8 mouse cellular contexts compared by ENCODE assay signal in the genomic region with DNA sequence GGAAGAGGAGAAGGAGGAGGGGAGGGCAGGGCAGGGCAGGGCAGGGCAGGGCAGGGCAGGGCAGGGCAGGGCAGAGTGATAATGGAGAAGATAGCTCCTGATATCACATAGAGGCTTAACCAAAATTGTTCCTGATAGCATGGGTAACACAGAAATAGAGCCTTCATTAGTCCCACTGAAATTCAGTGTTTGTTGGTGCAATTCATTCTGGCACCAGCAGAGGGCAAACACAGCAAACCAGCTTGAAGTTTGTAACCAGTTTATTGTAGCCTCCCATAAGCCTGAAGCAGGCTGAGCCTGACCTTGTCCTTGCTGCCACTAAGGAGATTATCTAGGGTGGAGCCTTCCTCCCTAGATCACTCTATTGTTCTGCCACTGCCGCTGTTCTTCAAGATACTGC. TPM values are rescaled to one million over a fixed set of nuclear protein-coding genes. Genes with fewer than 3 reads are reported as not detected.
DNase-seq lines count a peak whose midpoint lies in the region; ATAC-seq and TF ChIP-seq lines count a peak whose summit lies in the region.

No protein-coding gene starts in this region.

- 20% methylated on average over 1 of the region's 1 CpGs for WGBS in hindbrain, embryonic 11.5 days
- 26% methylated on average over 1 of the region's 1 CpGs for WGBS in hindbrain, embryonic 13.5 days
- WGBS in lung, postnatal 0 days: 11% methylated on average over 1 of the region's 1 CpGs
- 16% methylated on average over 1 of the region's 1 CpGs for WGBS in stomach, embryonic 16.5 days

- no peaks in the 10 kb centered on the region for H3K4me1 ChIP-seq in hindbrain, embryonic 11.5 days (replicated peaks; ENCODE audit: control insufficient read depth, insufficient read depth, low read length)
- no peaks in the 10 kb centered on the region for H3K4me1 ChIP-seq in hindbrain, embryonic 13.5 days (replicated peaks)
- no peaks in the 10 kb centered on the region for H3K4me1 ChIP-seq in lung, postnatal 0 days (ENCODE audit: insufficient read depth, low read depth, low read length)
- H3K4me1 ChIP-seq in stomach, embryonic 16.5 days (ENCODE audit: control insufficient read depth, insufficient read depth, low read length): no peaks in the 10 kb centered on the region

- H3K4me3 ChIP-seq in hindbrain, embryonic 11.5 days (ENCODE audit: low read depth, low read length): no peak overlapping the region
- H3K4me3 ChIP-seq in hindbrain, embryonic 13.5 days: no peak overlapping the region
- no peak overlapping the region for H3K4me3 ChIP-seq in lung, postnatal 0 days (ENCODE audit: low read depth, low read length)
- no peak overlapping the region for H3K4me3 ChIP-seq in stomach, embryonic 16.5 days (replicated peaks; ENCODE audit: low read length)

- H3K9me3 ChIP-seq in hindbrain, embryonic 11.5 days (ENCODE audit: control insufficient read depth, low read length): no peaks in the 10 kb centered on the region
- H3K9me3 ChIP-seq in hindbrain, embryonic 13.5 days: no peaks in the 10 kb centered on the region
- no peaks in the 10 kb centered on the region for H3K9me3 ChIP-seq in lung, postnatal 0 days (ENCODE audit: low read length)
- H3K9me3 ChIP-seq in stomach, embryonic 16.5 days (replicated peaks; ENCODE audit: control insufficient read depth, low read length): no peaks in the 10 kb centered on the region

- POLR2A ChIA-PET in Patski (lab: Charles Lee): no interaction called here

- TF ChIP-seq EP300 in lung, postnatal 0 days (IDR thresholded peaks at IDR 0.05): no peak

- DNase-seq in hindbrain, embryonic 11.5 days (ENCODE audit: low spot score): peak; percentile 73
- no peak for DNase-seq in Patski (ENCODE audit: low read depth, low spot score)
- DNase-seq in embryo, embryonic 10 days (ENCODE audit: low spot score): peak; percentile 76
- peak; percentile 7 to 46 for DNase-seq in layer of hippocampus, adult 8-10 months (ENCODE audit: low spot score in 2 of 2)
- peak; percentile 75 for DNase-seq in lung, postnatal 0 days (ENCODE audit: low spot score)

- in situ Hi-C loops in Patski (cut with MboI; ENCODE audit: low pct_unique_long_range_greater_than_20kb): loop anchor here (10.0 kb wide), 2 partner anchors 142 to 262 kb away; no protein-coding TSS in a partner anchor

- H3K27me3 ChIP-seq in hindbrain, embryonic 11.5 days (ENCODE audit: control insufficient read depth, insufficient read depth, low read length): no peaks in the 10 kb centered on the region
- no peaks in the 10 kb centered on the region for H3K27me3 ChIP-seq in hindbrain, embryonic 13.5 days
- H3K27me3 ChIP-seq in Patski: peaks cover 4% of the 10 kb centered on the region
- no peaks in the 10 kb centered on the region for H3K27me3 ChIP-seq in lung, postnatal 0 days (replicated peaks; ENCODE audit: insufficient read depth, low read length)
- no peaks in the 10 kb centered on the region for H3K27me3 ChIP-seq in stomach, embryonic 16.5 days (ENCODE audit: control insufficient read depth, insufficient read depth, low read length)

- no peak overlapping the region for H3K9ac ChIP-seq in hindbrain, embryonic 11.5 days (ENCODE audit: low read depth, low read length)
- H3K9ac ChIP-seq in hindbrain, embryonic 13.5 days: no peak overlapping the region
- no peak overlapping the region for H3K9ac ChIP-seq in lung, postnatal 0 days (replicated peaks; ENCODE audit: low read depth)
- no peak overlapping the region for H3K9ac ChIP-seq in stomach, embryonic 16.5 days (ENCODE audit: low read length)

- ATAC-seq in hindbrain, embryonic 11.5 days (ENCODE audit: low FRiP score): no peak
- ATAC-seq in hindbrain, embryonic 13.5 days (ENCODE audit: low FRiP score): no peak
- peak; percentile 54 for ATAC-seq in Patski
- peak; percentile 62 to 67; a peak in 3 of 4 replicates for ATAC-seq in hematopoietic stem cell, adult 5-6 weeks (replicated peaks in 1 of 2; ENCODE audit: insufficient read depth in 1 of 2, low FRiP score in 2 of 2, low TSS enrichment in 1 of 2, low read depth in 1 of 2, poor library complexity in 2 of 2, severe bottlenecking in 2 of 2)
- ATAC-seq in lung, postnatal 0 days: no peak; the same call in 1 of the 2 replicates
- ATAC-seq in stomach, embryonic 16.5 days (ENCODE audit: insufficient read depth, low FRiP score): peak; percentile 68; the same call in 1 of the 2 replicates

- no peak overlapping the region for H3K4me2 ChIP-seq in hindbrain, embryonic 11.5 days (replicated peaks; ENCODE audit: low read depth, low read length)
- no peak overlapping the region for H3K4me2 ChIP-seq in hindbrain, embryonic 13.5 days
- no peak overlapping the region for H3K4me2 ChIP-seq in lung, postnatal 0 days (replicated peaks; ENCODE audit: low read depth, low read length)
- H3K4me2 ChIP-seq in stomach, embryonic 16.5 days (ENCODE audit: low read depth, low read length): no peak overlapping the region

- peak; percentile 82 for TF ChIP-seq CTCF in Patski (IDR thresholded peaks at IDR 0.05)
- peak; percentile 90 for TF ChIP-seq CTCF in lung, postnatal 0 days (IDR thresholded peaks at IDR 0.05)

- H3K36me3 ChIP-seq in hindbrain, embryonic 11.5 days (ENCODE audit: control insufficient read depth, insufficient read depth, low read length): no peaks in the 10 kb centered on the region
- no peaks in the 10 kb centered on the region for H3K36me3 ChIP-seq in hindbrain, embryonic 13.5 days
- H3K36me3 ChIP-seq in lung, postnatal 0 days (ENCODE audit: insufficient read depth, low read length): no peaks in the 10 kb centered on the region
- no peaks in the 10 kb centered on the region for H3K36me3 ChIP-seq in stomach, embryonic 16.5 days (ENCODE audit: control insufficient read depth, insufficient read depth, low read length)

- CTCF ChIA-PET in Patski (lab: Charles Lee): interaction anchor here (0.7 to 2.1 kb wide), 6 partner anchors 11 to 70 kb away, joined by 3 to 8 read pairs (median 5); no protein-coding TSS in a partner anchor

- no peak overlapping the region for H3K27ac ChIP-seq in hindbrain, embryonic 11.5 days (ENCODE audit: low read depth, low read length)
- no peak overlapping the region for H3K27ac ChIP-seq in hindbrain, embryonic 13.5 days
- no peak overlapping the region for H3K27ac ChIP-seq in lung, postnatal 0 days (ENCODE audit: low read length)
- H3K27ac ChIP-seq in stomach, embryonic 16.5 days (ENCODE audit: low read length): no peak overlapping the region

RNA-seq across cellular contexts. Expression of a gene that starts 8.4 kb away (rescaled TPM):
- not detected in 2 replicates for polyA plus RNA-seq in hindbrain, embryonic 11.5 days (2014; fragmentation: Nextera tagmentation; extraction: Ambion mirVana)
- polyA plus RNA-seq in hindbrain, embryonic 13.5 days (2015; fragmentation: Nextera tagmentation; extraction: Ambion mirVana): not detected in 2 replicates
- polyA plus RNA-seq in Patski (2021): not detected
- total RNA-seq in hematopoietic stem cell, adult 5-6 weeks (2017): 1.4 TPM in 1 of 2 replicates, not detected in the other
- not detected for total RNA-seq in layer of hippocampus, adult 8-10 months (2022)
- 0.82 and 0.84 TPM in 2 replicates for polyA plus RNA-seq in lung, postnatal 0 days (2015; fragmentation: Nextera tagmentation; extraction: Ambion mirVana)
- polyA plus RNA-seq in stomach, embryonic 16.5 days (2015; fragmentation: Nextera tagmentation; extraction: Ambion mirVana): 5.9 and 9.3 TPM in 2 replicates

Comparison
In these comparisons a context has a peak if more than half of its experiments do, and no peak if none do; other contexts are left out.
1. ATAC-seq: peak in Patski (single experiment), hematopoietic stem cell, adult 5-6 weeks (2 of 2) and stomach, embryonic 16.5 days (single experiment); none in hindbrain, embryonic 11.5 days (single experiment), hindbrain, embryonic 13.5 days (single experiment) and lung, postnatal 0 days (single experiment).